Mouse (Mus musculus) heart, postnatal 4 days (tissue): ENCODE results near the gene Ryk. TPM values are rescaled to one million over a fixed set of nuclear protein-coding genes. Genes with fewer than 3 reads are reported as not detected.

Source experiments
- DNase-seq: peaks from one replicate; pipeline ENCODE4 v3.0.0; 2021
- total RNA-seq, 2 experiments: library from RNA; stranded (reverse); gene quantifications; 2 replicates each; pipeline ENCODE4 v1.2.3; 2021

Ryk gene
- total RNA-seq, 2 experiments from 2014 or later: 55.2 to 57.8 TPM

GRCm38 (mm10) chr9:102859399-102859798 lies 24.7 kb downstream of the Ryk start:
- DNase-seq: no peak

GRCm38 (mm10) chr9:102859963-102860362 lies 25.2 kb downstream of the Ryk start:
- no peak for DNase-seq

- peak; percentile 20 for DNase-seq
These were observed 26.2 kb downstream of the Ryk start for GRCm38 (mm10) chr9:102860802-102861469.

GRCm38 (mm10) chr9:102861789-102862188 lies 27.1 kb downstream of the Ryk start:
- no peak for DNase-seq

- no peak for DNase-seq
These were observed 27.5 kb downstream of the Ryk start for GRCm38 (mm10) chr9:102862260-102862659.

GRCm38 (mm10) chr9:102863876-102864545 lies 29.3 kb downstream of the Ryk start:
- peak; percentile 86 for DNase-seq

GRCm38 (mm10) chr9:102864931-102865330 lies 30.2 kb downstream of the Ryk start:
- no peak for DNase-seq

GRCm38 (mm10) chr9:102865946-102866737 lies 31.4 kb downstream of the Ryk start:
- DNase-seq: no peak

- DNase-seq: peak; percentile 87
These were observed 32.2 kb downstream of the Ryk start for GRCm38 (mm10) chr9:102866893-102867292.

GRCm38 (mm10) chr9:102867516-102867915 lies 32.8 kb downstream of the Ryk start:
- no peak for DNase-seq

GRCm38 (mm10) chr9:102868451-102868850 lies 33.7 kb downstream of the Ryk start:
- DNase-seq: no peak

GRCm38 (mm10) chr9:102876054-102876690 lies 41.5 kb downstream of the Ryk start:
- DNase-seq: no peak

GRCm38 (mm10) chr9:102877916-102878315 lies 43.2 kb downstream of the Ryk start:
- DNase-seq: no peak

GRCm38 (mm10) chr9:102879545-102879944 lies 44.8 kb downstream of the Ryk start:
- DNase-seq: peak; percentile 77

GRCm38 (mm10) chr9:102884703-102885102 lies 50.0 kb downstream of the Ryk start:
- DNase-seq: no peak

- no peak for DNase-seq
These were observed 55.4 kb downstream of the Ryk start for GRCm38 (mm10) chr9:102890166-102890565.

- DNase-seq: no peak
These were observed 58.0 kb downstream of the Ryk start for GRCm38 (mm10) chr9:102892480-102893355.

- no peak for DNase-seq
These were observed 58.7 kb downstream of the Ryk start for GRCm38 (mm10) chr9:102893356-102893870.

GRCm38 (mm10) chr9:102899916-102900315 lies 65.2 kb downstream of the Ryk start:
- DNase-seq: no peak

GRCm38 (mm10) chr9:102902308-102902707 lies 67.6 kb downstream of the Ryk start:
- no peak for DNase-seq

- DNase-seq: no peak
These were observed 70.2 kb downstream of the Ryk start for GRCm38 (mm10) chr9:102904952-102905351.

- no peak for DNase-seq
These were observed 72.1 kb downstream of the Ryk start for GRCm38 (mm10) chr9:102906781-102907180.
